Mouse (Mus musculus) granulocyte monocyte progenitor cell, adult 5-6 weeks (primary cell): ENCODE results near the gene Krtap4-9. TPM values are rescaled to one million over a fixed set of nuclear protein-coding genes. Genes with fewer than 3 reads are reported as not detected.
"Not testable (repeated sequence)": the region's sequence is repeated elsewhere in the genome, so short reads cannot be mapped to it uniquely, and the experiment has no call there.

Experiments used
- ATAC-seq: replicated peaks from 2 replicates; pipeline ENCODE4 v1.8.0; 2016; ENCODE audit warnings: mild to moderate bottlenecking, moderate TSS enrichment, inconsistent platforms; ENCODE audit not compliant: poor library complexity, severe bottlenecking
- total RNA-seq, 2 experiments: library from RNA; stranded (forward) in 1 of 2; stranded (reverse) in 1 of 2; fragments of 200-712, 200-1000 nt in 1 of 2; fragments of >200 nt in 1 of 2; fragmentation: Nextera tagmentation in 1 of 2; gene quantifications; 2 replicates each; pipeline ENCODE4 v1.2.3; 2014 to 2017

The Krtap4-9 gene
- total RNA-seq (2014; fragmentation: Nextera tagmentation): not detected in 2 replicates
- total RNA-seq (2017): not detected in 2 replicates

DNA sequence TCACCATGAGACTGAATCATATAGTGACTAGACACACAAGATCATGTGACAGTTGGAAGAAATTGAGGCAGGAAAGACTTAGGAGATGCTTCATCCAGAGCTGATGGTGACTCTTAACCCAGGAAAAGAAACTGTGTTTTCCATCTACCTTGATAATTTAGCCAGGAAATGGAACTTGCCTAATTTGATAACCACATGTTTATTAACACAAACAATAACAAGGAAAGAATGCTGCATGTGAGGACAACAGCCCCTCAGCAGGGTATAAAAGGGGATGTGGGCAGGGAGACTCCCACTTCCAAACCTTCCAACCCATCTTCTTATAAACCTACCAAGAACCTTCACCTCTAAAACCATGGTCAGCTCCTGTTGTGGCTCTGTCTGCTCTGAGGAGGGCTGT, at the start of gene Krtap4-9:
Gene Krtap4-9 (plus strand): TSS at position 301 of the 400 bp plus-strand sequence.
- ATAC-seq: not testable (repeated sequence)

DNA sequence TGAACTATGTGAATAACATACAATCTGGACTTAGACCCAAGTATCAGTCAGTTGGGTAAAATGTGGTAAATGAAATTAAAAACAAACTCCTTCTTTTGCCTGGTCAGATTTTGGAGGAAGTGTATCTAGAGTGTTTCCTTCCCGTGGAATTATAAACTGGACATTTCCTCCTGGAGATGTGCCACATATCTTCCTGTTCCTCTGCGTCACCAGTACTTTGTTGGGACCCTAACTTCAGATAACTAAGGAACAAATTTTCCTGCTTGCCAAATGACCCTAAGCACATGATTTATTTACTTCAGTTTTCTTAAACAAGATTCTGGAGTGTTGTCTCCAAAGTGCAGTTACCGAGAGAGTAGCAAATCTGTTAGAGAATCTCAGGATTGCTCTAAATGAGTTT, 41.0 kb upstream of the Krtap4-9 start:
- no peak for ATAC-seq

DNA sequence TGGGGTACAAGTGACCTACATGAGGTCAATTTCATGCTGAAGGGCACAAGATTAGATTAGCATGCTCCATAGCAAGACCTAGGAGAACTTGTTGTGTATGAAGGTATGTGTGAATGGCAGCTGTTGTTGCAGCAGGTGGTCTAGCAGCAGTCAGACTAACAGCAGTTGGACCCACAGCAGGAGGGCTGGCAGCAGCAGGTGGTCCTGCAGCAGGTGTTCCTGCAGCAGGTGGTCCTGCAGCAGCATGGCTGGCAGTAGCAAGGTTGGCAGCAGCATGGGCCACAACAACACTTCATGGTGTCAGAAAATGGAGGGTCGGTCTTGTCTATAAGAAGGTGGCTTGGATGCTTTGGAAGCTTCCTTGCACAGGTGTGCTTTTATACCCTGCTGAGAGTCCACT, 26.1 kb upstream of the Krtap4-9 start:
- no peak for ATAC-seq

DNA sequence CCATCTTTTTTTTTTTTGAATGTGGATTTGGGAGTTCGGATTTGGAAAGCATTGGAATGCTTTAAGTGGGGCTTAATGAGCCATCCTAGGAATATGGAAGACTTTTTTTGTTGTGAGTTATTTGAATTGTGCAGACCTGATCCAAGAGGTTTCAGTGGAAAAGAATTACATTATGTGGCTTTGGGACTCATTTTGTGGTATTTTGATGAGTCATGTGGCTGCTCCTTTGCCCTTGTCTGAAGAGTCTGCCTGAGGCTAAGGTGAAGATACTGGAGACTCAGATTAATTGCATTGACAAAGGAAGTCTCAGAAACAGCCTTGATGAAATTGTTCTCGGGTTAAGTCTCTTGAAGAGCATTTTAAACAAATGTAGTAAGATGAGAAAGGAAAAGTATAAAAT, 16.6 kb upstream of the Krtap4-9 start:
- no peak for ATAC-seq

DNA sequence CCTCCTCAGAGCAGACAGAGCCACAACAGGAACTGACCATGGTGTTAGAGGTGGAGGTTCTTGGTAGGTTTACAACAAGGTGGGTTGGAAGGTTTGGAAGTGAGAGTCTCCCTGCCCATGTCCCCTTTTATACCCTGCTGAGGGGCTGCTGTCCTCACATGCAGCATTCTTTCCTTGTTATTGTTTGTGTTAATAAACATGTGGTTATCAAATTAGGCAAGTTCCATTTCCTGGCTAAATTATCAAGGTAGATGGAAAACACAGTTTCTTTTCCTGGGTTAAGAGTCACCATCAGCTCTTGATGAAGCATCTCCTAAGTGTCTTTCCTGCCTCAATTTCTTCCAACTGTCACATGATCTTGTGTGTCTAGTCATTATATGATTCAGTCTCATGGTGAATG, 12.2 kb upstream of the Krtap4-9 start, which contains the start of gene Gm11595:
Gene Gm11595 (minus strand): TSS at position 101 of the 400 bp plus-strand sequence.
- ATAC-seq: not testable (repeated sequence)

DNA sequence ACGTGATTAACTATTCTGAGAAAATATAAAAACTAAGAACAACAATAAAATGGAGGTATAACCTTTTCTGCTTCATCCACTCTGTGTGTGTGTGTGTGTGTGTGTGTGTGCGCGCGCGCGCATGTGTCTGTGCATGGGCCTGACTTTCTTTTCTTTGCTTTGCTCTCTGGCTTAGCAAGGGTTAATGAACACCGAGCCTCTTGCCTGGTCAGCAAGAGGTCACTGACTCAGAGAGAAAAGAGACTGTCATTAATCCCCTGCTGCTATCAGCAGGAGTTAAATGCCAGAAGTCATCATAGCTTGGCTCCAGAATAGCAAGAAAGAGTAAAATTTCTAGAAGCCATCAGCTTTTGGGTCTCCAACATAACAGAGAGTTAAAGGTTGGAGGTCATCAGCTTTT, 6.6 kb upstream of the Krtap4-9 start:
- no peak for ATAC-seq

GRCm38 (mm10) chr11:99780604-99781003, 4.4 kb upstream of the Krtap4-9 start, which contains the start of gene Krtap4-8:
Gene Krtap4-8, minus strand, starts transcription at chr11:99780704.
- ATAC-seq: no peak

DNA sequence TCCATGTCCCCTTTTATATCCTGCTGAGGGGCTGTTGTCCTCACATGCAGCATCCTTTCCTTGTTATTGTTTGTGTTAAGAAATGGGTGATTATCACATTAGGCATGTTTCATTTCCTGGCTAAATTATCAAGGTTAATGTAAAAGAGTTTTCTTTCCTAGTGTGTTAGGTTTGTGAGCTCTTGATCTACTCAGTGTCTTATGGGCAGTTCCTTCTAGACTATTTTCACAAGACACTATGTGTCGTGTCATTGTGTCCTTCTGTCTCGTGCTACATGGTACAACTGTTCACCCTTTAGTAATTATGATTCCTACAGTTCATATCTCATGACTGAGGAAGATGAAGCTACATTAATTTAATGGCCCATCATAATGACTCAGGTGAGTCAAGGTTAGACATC, 8.4 kb downstream of the Krtap4-9 start, which contains the start of gene Gm11596:
Gene Gm11596 (minus strand): TSS at position 101 of the 400 bp plus-strand sequence.
- ATAC-seq: no peak

- not testable (repeated sequence) for ATAC-seq
Observed at GRCm38 (mm10) chr11:99798832-99799231, 13.8 kb downstream of the Krtap4-9 start, which contains the start of gene Gm11569. Gene Gm11569, minus strand, starts transcription at chr11:99798932.

- not testable (repeated sequence) for ATAC-seq
Observed at GRCm38 (mm10) chr11:99804346-99804745, 19.3 kb downstream of the Krtap4-9 start, which contains the start of gene Gm11554. Gene Gm11554, minus strand, starts transcription at chr11:99804446.

DNA sequence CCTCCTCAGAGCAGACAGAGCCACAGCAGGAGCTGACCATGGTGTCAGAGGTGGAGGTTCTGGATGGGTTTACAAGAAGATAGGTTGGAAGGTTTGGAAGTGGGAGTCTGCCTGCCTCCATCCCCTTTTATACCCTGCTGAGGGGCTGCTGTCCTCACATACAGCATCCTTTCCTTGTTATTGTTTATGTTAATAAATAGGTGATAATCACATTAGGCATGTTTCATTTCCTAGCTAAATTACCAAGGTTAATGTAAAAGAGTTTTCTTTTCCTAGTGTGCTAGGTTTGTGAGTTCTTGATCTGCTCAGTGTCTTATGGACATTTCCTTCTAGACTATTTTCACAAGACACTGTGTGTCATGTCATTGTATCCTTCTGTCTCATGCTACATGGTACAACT, 24.8 kb downstream of the Krtap4-9 start, which contains the start of gene Krtap4-13:
Gene Krtap4-13 (minus strand): TSS at position 101 of the 400 bp plus-strand sequence.
- not testable (repeated sequence) for ATAC-seq

- not testable (repeated sequence) for ATAC-seq
Observed at GRCm38 (mm10) chr11:99815566-99815965, 30.6 kb downstream of the Krtap4-9 start, which contains the start of gene Gm11564. Gene Gm11564, minus strand, starts transcription at chr11:99815666.

Other genes with a start within 250 kb of the Krtap4-9 start
Only the 30 nearest of the 43 such genes appear.
- not detected in 2 replicates for gene Krtap9-3, start 187.1 kb upstream of the Krtap4-9 start, total RNA-seq (2014; fragmentation: Nextera tagmentation)
- not detected in 2 replicates for gene Krtap9-3, start 187.1 kb upstream of the Krtap4-9 start, total RNA-seq (2017)
- gene Gm11938, start 181.9 kb upstream of the Krtap4-9 start, total RNA-seq (2014; fragmentation: Nextera tagmentation): not detected in 2 replicates
- not detected in 2 replicates for gene Gm11938, start 181.9 kb upstream of the Krtap4-9 start, total RNA-seq (2017)
- gene Gm11937, start 175.0 kb upstream of the Krtap4-9 start, total RNA-seq (2014; fragmentation: Nextera tagmentation): not detected in 2 replicates
- gene Gm11937, start 175.0 kb upstream of the Krtap4-9 start, total RNA-seq (2017): not detected in 2 replicates
- not detected in 2 replicates for gene Krtap2-4, start 170.4 kb upstream of the Krtap4-9 start, total RNA-seq (2014; fragmentation: Nextera tagmentation)
- gene Krtap2-4, start 170.4 kb upstream of the Krtap4-9 start, total RNA-seq (2017): not detected in 2 replicates
- not detected in 2 replicates for gene Gm11562, start 164.8 kb upstream of the Krtap4-9 start, total RNA-seq (2014; fragmentation: Nextera tagmentation)
- not detected in 2 replicates for gene Gm11562, start 164.8 kb upstream of the Krtap4-9 start, total RNA-seq (2017)
- not detected in 2 replicates for gene Krtap4-1, start 157.0 kb upstream of the Krtap4-9 start, total RNA-seq (2014; fragmentation: Nextera tagmentation)
- not detected in 2 replicates for gene Krtap4-1, start 157.0 kb upstream of the Krtap4-9 start, total RNA-seq (2017)
- gene Krtap4-2, start 150.1 kb upstream of the Krtap4-9 start, total RNA-seq (2014; fragmentation: Nextera tagmentation): not detected in 2 replicates
- gene Krtap4-2, start 150.1 kb upstream of the Krtap4-9 start, total RNA-seq (2017): not detected in 2 replicates
- gene Krtap4-7, start 141.1 kb upstream of the Krtap4-9 start, total RNA-seq (2014; fragmentation: Nextera tagmentation): not detected in 2 replicates
- gene Krtap4-7, start 141.1 kb upstream of the Krtap4-9 start, total RNA-seq (2017): not detected in 2 replicates
- not detected in 2 replicates for gene Gm11555, start 135.0 kb upstream of the Krtap4-9 start, total RNA-seq (2014; fragmentation: Nextera tagmentation)
- not detected in 2 replicates for gene Gm11555, start 135.0 kb upstream of the Krtap4-9 start, total RNA-seq (2017)
- gene Gm11563, start 126.2 kb upstream of the Krtap4-9 start, total RNA-seq (2014; fragmentation: Nextera tagmentation): not detected in 2 replicates
- not detected in 2 replicates for gene Gm11563, start 126.2 kb upstream of the Krtap4-9 start, total RNA-seq (2017)
- not detected in 2 replicates for gene Krtap4-6, start 119.2 kb upstream of the Krtap4-9 start, total RNA-seq (2014; fragmentation: Nextera tagmentation)
- not detected in 2 replicates for gene Krtap4-6, start 119.2 kb upstream of the Krtap4-9 start, total RNA-seq (2017)
- not detected in 2 replicates for gene Gm14190, start 94.5 kb upstream of the Krtap4-9 start, total RNA-seq (2014; fragmentation: Nextera tagmentation)
- not detected in 2 replicates for gene Gm14190, start 94.5 kb upstream of the Krtap4-9 start, total RNA-seq (2017)
- not detected in 2 replicates for gene Gm14180, start 50.9 kb upstream of the Krtap4-9 start, total RNA-seq (2014; fragmentation: Nextera tagmentation)
- not detected in 2 replicates for gene Gm14180, start 50.9 kb upstream of the Krtap4-9 start, total RNA-seq (2017)
- not detected in 2 replicates for gene Gm11595, start 12.3 kb upstream of the Krtap4-9 start, total RNA-seq (2014; fragmentation: Nextera tagmentation)
- not detected in 2 replicates for gene Gm11595, start 12.3 kb upstream of the Krtap4-9 start, total RNA-seq (2017)
- gene Krtap4-8, start 4.5 kb upstream of the Krtap4-9 start, total RNA-seq (2014; fragmentation: Nextera tagmentation): not detected in 2 replicates
- gene Krtap4-8, start 4.5 kb upstream of the Krtap4-9 start, total RNA-seq (2017): not detected in 2 replicates
- gene Gm11596, start 8.3 kb downstream of the Krtap4-9 start, total RNA-seq (2014; fragmentation: Nextera tagmentation): not detected in 2 replicates
- gene Gm11596, start 8.3 kb downstream of the Krtap4-9 start, total RNA-seq (2017): not detected in 2 replicates
- gene Gm11569, start 13.7 kb downstream of the Krtap4-9 start, total RNA-seq (2014; fragmentation: Nextera tagmentation): not detected in 2 replicates
- gene Gm11569, start 13.7 kb downstream of the Krtap4-9 start, total RNA-seq (2017): not detected in 2 replicates
- not detected in 2 replicates for gene Gm11554, start 19.2 kb downstream of the Krtap4-9 start, total RNA-seq (2014; fragmentation: Nextera tagmentation)
- gene Gm11554, start 19.2 kb downstream of the Krtap4-9 start, total RNA-seq (2017): not detected in 2 replicates
- not detected in 2 replicates for gene Krtap4-13, start 24.7 kb downstream of the Krtap4-9 start, total RNA-seq (2014; fragmentation: Nextera tagmentation)
- gene Krtap4-13, start 24.7 kb downstream of the Krtap4-9 start, total RNA-seq (2017): not detected in 2 replicates
- not detected in 2 replicates for gene Gm11564, start 30.5 kb downstream of the Krtap4-9 start, total RNA-seq (2014; fragmentation: Nextera tagmentation)
- gene Gm11564, start 30.5 kb downstream of the Krtap4-9 start, total RNA-seq (2017): not detected in 2 replicates
- gene 2300003K06Rik, start 52.9 kb downstream of the Krtap4-9 start, total RNA-seq (2014; fragmentation: Nextera tagmentation): not detected in 2 replicates
- gene 2300003K06Rik, start 52.9 kb downstream of the Krtap4-9 start, total RNA-seq (2017): not detected in 2 replicates
- gene Krtap4-16, start 66.4 kb downstream of the Krtap4-9 start, total RNA-seq (2014; fragmentation: Nextera tagmentation): not detected in 2 replicates
- not detected in 2 replicates for gene Krtap4-16, start 66.4 kb downstream of the Krtap4-9 start, total RNA-seq (2017)
- not detected in 2 replicates for gene Gm11568, start 72.7 kb downstream of the Krtap4-9 start, total RNA-seq (2014; fragmentation: Nextera tagmentation)
- not detected in 2 replicates for gene Gm11568, start 72.7 kb downstream of the Krtap4-9 start, total RNA-seq (2017)
- gene Gm11559, start 79.3 kb downstream of the Krtap4-9 start, total RNA-seq (2014; fragmentation: Nextera tagmentation): not detected in 2 replicates
- gene Gm11559, start 79.3 kb downstream of the Krtap4-9 start, total RNA-seq (2017): not detected in 2 replicates
- gene Krtap9-1, start 88.2 kb downstream of the Krtap4-9 start, total RNA-seq (2014; fragmentation: Nextera tagmentation): not detected in 2 replicates
- not detected in 2 replicates for gene Krtap9-1, start 88.2 kb downstream of the Krtap4-9 start, total RNA-seq (2017)
- gene Gm11567, start 94.0 kb downstream of the Krtap4-9 start, total RNA-seq (2014; fragmentation: Nextera tagmentation): not detected in 2 replicates
- not detected in 2 replicates for gene Gm11567, start 94.0 kb downstream of the Krtap4-9 start, total RNA-seq (2017)
- not detected in 2 replicates for gene Krtap31-1, start 122.7 kb downstream of the Krtap4-9 start, total RNA-seq (2014; fragmentation: Nextera tagmentation)
- gene Krtap31-1, start 122.7 kb downstream of the Krtap4-9 start, total RNA-seq (2017): not detected in 2 replicates
- gene Gm11565, start 129.6 kb downstream of the Krtap4-9 start, total RNA-seq (2014; fragmentation: Nextera tagmentation): not detected in 2 replicates
- gene Gm11565, start 129.6 kb downstream of the Krtap4-9 start, total RNA-seq (2017): not detected in 2 replicates
- not detected in 2 replicates for gene Krtap31-2, start 151.1 kb downstream of the Krtap4-9 start, total RNA-seq (2014; fragmentation: Nextera tagmentation)
- not detected in 2 replicates for gene Krtap31-2, start 151.1 kb downstream of the Krtap4-9 start, total RNA-seq (2017)
- not detected in 2 replicates for gene Krtap9-5, start 163.3 kb downstream of the Krtap4-9 start, total RNA-seq (2014; fragmentation: Nextera tagmentation)
- not detected in 2 replicates for gene Krtap9-5, start 163.3 kb downstream of the Krtap4-9 start, total RNA-seq (2017)